ENCODE assay signal across 26 mouse cellular contexts in genomic region chr1:20919728-20920127, GRCm38 (mm10). TPM values are rescaled to one million over a fixed set of nuclear protein-coding genes. Genes with fewer than 3 reads are reported as not detected.
DNase-seq lines count a peak whose midpoint lies in the region; ATAC-seq and TF ChIP-seq lines count a peak whose summit lies in the region.
"Had no signal": no experiment of that assay in that cellular context is flagged by ENCODE, and none has a peak within 500 bp of the region (broad histone marks: within the 10 kb centered on the region; RNA-seq: fewer than 3 reads in every experiment).

No protein-coding gene starts in this region.

- H3K9ac ChIP-seq in hindbrain, postnatal 0 days (replicated peaks; ENCODE audit: low read length), result no peak overlapping the region
- no peak overlapping the region for H3K9ac ChIP-seq in hindbrain, embryonic 14.5 days
- H3K9ac ChIP-seq: embryonic facial prominence, embryonic 12.5 days; forebrain, postnatal 0 days; heart, embryonic 15.5 days; limb, embryonic 12.5 days; liver, postnatal 0 days; midbrain, embryonic 13.5 days; neural tube, embryonic 12.5 days had no signal

- ATAC-seq in hindbrain, postnatal 0 days, result peak; percentile 86
- no peak for ATAC-seq in hindbrain, embryonic 14.5 days (ENCODE audit: low FRiP score)
- ATAC-seq: forebrain, postnatal 0 days; liver, postnatal 0 days; lung, postnatal 0 days; midbrain, embryonic 13.5 days; Patski had no signal

- H3K27ac ChIP-seq in hindbrain, postnatal 0 days, result peak overlapping the region; percentile 67
- no peak overlapping the region for H3K27ac ChIP-seq in hindbrain, embryonic 14.5 days
- no peak overlapping the region for H3K27ac ChIP-seq in limb, embryonic 10.5 days
- H3K27ac ChIP-seq: embryonic facial prominence, embryonic 12.5 days; heart, embryonic 15.5 days; limb, embryonic 12.5 days; midbrain, embryonic 13.5 days; neural tube, embryonic 12.5 days had no signal

- H3K9me3 ChIP-seq in hindbrain, postnatal 0 days (ENCODE audit: low read length), result no peaks in the 10 kb centered on the region
- no peaks in the 10 kb centered on the region for H3K9me3 ChIP-seq in hindbrain, embryonic 14.5 days (ENCODE audit: control insufficient read depth, low read length)
- H3K9me3 ChIP-seq in limb, embryonic 10.5 days (replicated peaks), result no peaks in the 10 kb centered on the region
- H3K9me3 ChIP-seq: embryonic facial prominence, embryonic 12.5 days; G1E; heart, embryonic 15.5 days; limb, embryonic 12.5 days; midbrain, embryonic 13.5 days; neural tube, embryonic 12.5 days had no signal

- no peaks in the 10 kb centered on the region for H3K36me3 ChIP-seq in hindbrain, postnatal 0 days (ENCODE audit: insufficient read depth, low read length)
- H3K36me3 ChIP-seq in hindbrain, embryonic 14.5 days (replicated peaks; ENCODE audit: control insufficient read depth, insufficient read depth), result no peaks in the 10 kb centered on the region
- H3K36me3 ChIP-seq in limb, embryonic 10.5 days, result no peaks in the 10 kb centered on the region
- H3K36me3 ChIP-seq: embryonic facial prominence, embryonic 12.5 days; G1E; heart, embryonic 15.5 days; limb, embryonic 12.5 days; midbrain, embryonic 13.5 days; neural tube, embryonic 12.5 days had no signal

- no peak for TF ChIP-seq CTCF in hindbrain, postnatal 0 days (IDR thresholded peaks at IDR 0.05; ENCODE audit: low read depth)

- H3K4me1 ChIP-seq in hindbrain, postnatal 0 days (ENCODE audit: insufficient read depth, low read length), result peaks cover 7% of the 10 kb centered on the region; the same call in 1 of the 2 replicates
- H3K4me1 ChIP-seq in hindbrain, embryonic 14.5 days (replicated peaks; ENCODE audit: control insufficient read depth, insufficient read depth, low read length), result peaks cover 10% of the 10 kb centered on the region
- H3K4me1 ChIP-seq in limb, embryonic 10.5 days, result no peaks in the 10 kb centered on the region
- H3K4me1 ChIP-seq: neural tube, embryonic 12.5 days had no signal

- 53% methylated on average over 2 of the region's 2 CpGs for WGBS in hindbrain, postnatal 0 days
- 82% methylated on average over 2 of the region's 2 CpGs for WGBS in hindbrain, embryonic 14.5 days
- WGBS in limb, embryonic 10.5 days, result 93% methylated on average over 2 of the region's 2 CpGs

- peak; percentile 40 for DNase-seq in hindbrain, postnatal 0 days (ENCODE audit: low spot score)
- DNase-seq in hindbrain, embryonic 14.5 days (ENCODE audit: low spot score), result no peak
- peak; percentile 47 for DNase-seq in cerebellum, adult 11 months
- peak; percentile 53 for DNase-seq in cerebellum, adult 8-10 months
- peak; percentile 51 to 66 for DNase-seq in cerebellum, postnatal 36 days
- DNase-seq in limb, embryonic 10.5 days (ENCODE audit: low spot score), result no peak
- no peak for DNase-seq in lung, postnatal 36 days
- DNase-seq: adrenal gland, postnatal 36 days; forebrain, postnatal 0 days; heart, postnatal 4 days; kidney, adult 8-10 months; kidney, postnatal 10 days; liver, postnatal 0 days; right cerebral cortex, postnatal 14 days; spleen, adult 18-20 months; thymus, postnatal 14 days had no signal

- H3K27me3 ChIP-seq in hindbrain, postnatal 0 days (ENCODE audit: insufficient read depth, low read length), result no peaks in the 10 kb centered on the region
- H3K27me3 ChIP-seq in hindbrain, embryonic 14.5 days (ENCODE audit: control insufficient read depth, insufficient read depth, low read length), result no peaks in the 10 kb centered on the region
- no peaks in the 10 kb centered on the region for H3K27me3 ChIP-seq in limb, embryonic 10.5 days (ENCODE audit: low read depth, poor library complexity, severe bottlenecking)
- H3K27me3 ChIP-seq: CH12.LX; embryonic facial prominence, embryonic 12.5 days; heart, embryonic 15.5 days; limb, embryonic 12.5 days; midbrain, embryonic 13.5 days; neural tube, embryonic 12.5 days; Patski had no signal

- no peak overlapping the region for H3K4me3 ChIP-seq in hindbrain, postnatal 0 days (ENCODE audit: low read length)
- no peak overlapping the region for H3K4me3 ChIP-seq in hindbrain, embryonic 14.5 days (replicated peaks; ENCODE audit: low read length)
- H3K4me3 ChIP-seq in limb, embryonic 10.5 days, result no peak overlapping the region
- H3K4me3 ChIP-seq: embryonic facial prominence, embryonic 12.5 days; heart, embryonic 15.5 days; limb, embryonic 12.5 days; midbrain, embryonic 13.5 days; neural tube, embryonic 12.5 days had no signal

- H3K4me2 ChIP-seq in hindbrain, postnatal 0 days (ENCODE audit: low read depth, low read length), result no peak overlapping the region
- no peak overlapping the region for H3K4me2 ChIP-seq in hindbrain, embryonic 14.5 days (replicated peaks)
- H3K4me2 ChIP-seq: embryonic facial prominence, embryonic 12.5 days; heart, embryonic 15.5 days; limb, embryonic 12.5 days; liver, embryonic 11.5 days; midbrain, embryonic 13.5 days; neural tube, embryonic 12.5 days had no signal

RNA-seq across cellular contexts. Expression of gene Paqr8, which starts 29.3 kb away (rescaled TPM):
- 187 and 212 TPM in 2 replicates for total RNA-seq in hindbrain, postnatal 0 days (2014; rRNA removed)
- 47.8 and 51.6 TPM in 2 replicates for polyA plus RNA-seq in hindbrain, postnatal 0 days (2015; fragmentation: Nextera tagmentation; extraction: Ambion mirVana)
- 39.9 and 43.5 TPM in 2 replicates for polyA plus RNA-seq in hindbrain, embryonic 14.5 days (2014; fragmentation: Nextera tagmentation; extraction: Ambion mirVana)
- 2.6 and 3.7 TPM in 2 replicates for polyA plus RNA-seq in limb, embryonic 10.5 days (2016; fragmentation: Nextera tagmentation; extraction: Ambion mirVana)

RNA-seq across cellular contexts. Expression of gene Efhc1, which starts 31.7 kb away (rescaled TPM):
- 2.7 and 8.1 TPM in 2 replicates for total RNA-seq in hindbrain, postnatal 0 days (2014; rRNA removed)
- polyA plus RNA-seq in hindbrain, postnatal 0 days (2015; fragmentation: Nextera tagmentation; extraction: Ambion mirVana), result 3.4 and 3.9 TPM in 2 replicates
- polyA plus RNA-seq in hindbrain, embryonic 14.5 days (2014; fragmentation: Nextera tagmentation; extraction: Ambion mirVana), result 3.4 and 3.5 TPM in 2 replicates
- polyA plus RNA-seq in limb, embryonic 10.5 days (2016; fragmentation: Nextera tagmentation; extraction: Ambion mirVana), result 1.5 and 1.7 TPM in 2 replicates
- total RNA-seq: CH12.LX, G1E had no signal
- polyA plus RNA-seq: G1E had no signal

Comparison
In these comparisons a context has a peak if more than half of its experiments do, and no peak if none do; other contexts are left out.
1. DNase-seq: peak in hindbrain, postnatal 0 days (single experiment), cerebellum, adult 11 months (single experiment), cerebellum, adult 8-10 months (single experiment) and cerebellum, postnatal 36 days (2 of 2); none in hindbrain, embryonic 14.5 days (single experiment), limb, embryonic 10.5 days (single experiment) and lung, postnatal 36 days (single experiment).